Mouse (Mus musculus): ENCODE results near the gene Olfr322.

GRCm38 (mm10) chr11:58613359-58613758, 45.2 kb upstream of the Olfr322 start:
- TF ChIP-seq CTCF (IDR thresholded peaks at IDR 0.05; ENCODE audit: low read depth), result no peak
- TF ChIP-seq EP300 (IDR thresholded peaks at IDR 0.05; ENCODE audit: low read depth), result no peak

Measured in liver, embryonic 14.5 days (tissue).